Mouse (Mus musculus) kidney, adult 2 months (tissue): ENCODE measurements around the gene Gm21887. TPM values are rescaled to one million over a fixed set of nuclear protein-coding genes. Genes with fewer than 3 reads are reported as not detected.
"Not testable (repeated sequence)": the region's sequence is repeated elsewhere in the genome, so short reads cannot be mapped to it uniquely, and the experiment has no call there.

Source experiments
- DNase-seq: peaks from one replicate; pipeline ENCODE4 v3.0.0; 2021
- H3K27ac ChIP-seq: fragments of 200-500 bp; 2 replicates; pipeline ENCODE4 v1.5.1; 2012; ENCODE audit warnings: low read depth, low read length, control low read depth, inconsistent platforms; ENCODE audit not compliant: insufficient read depth
- H3K27me3 ChIP-seq: fragments of 200-500 bp; replicated peaks from 2 replicates; pipeline ENCODE4 v1.6.1; 2012; ENCODE audit warnings: mild to moderate bottlenecking, moderate library complexity, low read length, inconsistent platforms; ENCODE audit not compliant: control insufficient read depth, insufficient read depth
- H3K36me3 ChIP-seq: fragments of 200-500 bp; 2 replicates; pipeline ENCODE4 v1.6.1; 2012; ENCODE audit warnings: mild to moderate bottlenecking, moderate library complexity, low read length, inconsistent platforms; ENCODE audit not compliant: control insufficient read depth, insufficient read depth
- H3K4me1 ChIP-seq: fragments of 200-500 bp; 2 replicates; pipeline ENCODE4 v1.6.1; 2011; ENCODE audit warnings: low read length; ENCODE audit not compliant: control insufficient read depth, insufficient read depth
- H3K4me3 ChIP-seq: fragments of 200-500 bp; 2 replicates; pipeline ENCODE4 v1.5.1; 2011; ENCODE audit warnings: mild to moderate bottlenecking, low read depth, low read length, control low read depth; ENCODE audit not compliant: insufficient read depth
- CTCF ChIP-seq: fragments of 200-500 bp; conservative IDR thresholded peaks from 2 replicates; pipeline ENCODE4 v1.5.1; 2011; ENCODE audit warnings: low read depth, mild to moderate bottlenecking, control low read depth, low read length, moderate library complexity, mixed read lengths; ENCODE audit not compliant: insufficient read depth, insufficient read length
- POLR2A ChIP-seq: fragments of 200-500 bp; IDR thresholded peaks from one replicate; pipeline ENCODE4 v1.6.1; 2011; ENCODE audit warnings: low read depth, low read length, control low read depth
- WGBS: fragments of 180-500 bp; shearing (Covaris S2); methylation state at CpG from one replicate; pipeline ENCODE4 v1.1.7; 2018; 5-methylcytosine and 5-hydroxymethylcytosine counted together
- polyA plus RNA-seq: library from polyadenylated mRNA; depleted of rRNA; stranded (reverse); fragments of >200 nt; gene quantifications from 2 replicates; pipeline ENCODE4 v1.2.3, GENCODE M21; 2012

Gm21887 gene
- polyA plus RNA-seq, 1 experiment = 108 TPM

DNA sequence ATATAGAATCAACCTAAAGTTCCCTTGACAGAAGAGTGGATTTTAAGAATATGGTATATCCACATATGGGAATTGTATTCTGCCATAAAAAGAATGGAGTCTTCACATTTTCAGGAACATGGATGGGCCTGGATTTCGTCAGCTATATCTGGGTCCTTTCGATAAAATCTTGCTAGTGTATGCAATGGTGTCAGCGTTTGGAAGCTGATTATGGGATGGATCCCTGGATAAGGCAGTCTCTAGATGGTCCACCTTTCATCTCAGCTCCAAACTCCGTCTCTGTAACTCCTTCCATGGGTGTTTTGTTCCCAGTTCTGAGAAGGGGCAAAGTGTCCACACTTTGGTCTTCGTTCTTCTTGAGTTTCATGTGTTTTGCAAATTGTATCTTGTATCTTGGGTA lies 33.1 kb upstream of the Gm21887 start:
- H3K27me3 ChIP-seq, H3K27ac ChIP-seq, DNase-seq, H3K4me3 ChIP-seq, H3K36me3 ChIP-seq: not testable (repeated sequence)
- 58% methylated on average over 5 of the region's 5 CpGs for WGBS
- peaks cover 14% of the 10 kb centered on the region; the same call in 1 of the 2 replicates for H3K4me1 ChIP-seq

DNA sequence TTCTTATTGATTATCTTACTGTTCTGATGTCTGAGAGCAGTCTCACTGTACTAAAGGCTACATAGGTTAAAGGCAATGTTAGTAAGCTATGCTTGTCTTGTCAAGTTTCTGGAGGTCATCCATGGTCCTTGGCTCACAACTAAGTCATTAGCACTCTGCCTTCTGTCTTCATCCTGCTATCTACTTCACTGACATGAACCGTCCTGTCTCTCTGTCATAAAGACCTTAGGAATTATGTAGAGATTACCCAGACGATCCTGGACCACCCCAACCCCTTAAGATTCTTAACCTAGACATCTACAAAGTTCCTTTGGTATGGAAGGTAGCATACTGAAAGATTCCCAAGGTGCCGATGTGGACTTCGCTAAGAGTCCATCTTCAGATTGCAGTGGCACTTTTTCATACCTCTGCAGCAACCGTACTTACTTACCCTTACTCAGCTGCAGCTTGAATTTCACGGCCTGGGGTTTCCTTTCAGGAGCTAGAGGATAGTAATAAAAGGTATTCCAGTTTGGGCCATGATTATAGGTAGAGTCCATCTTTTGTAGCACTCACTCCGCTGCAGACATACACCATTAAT lies 31.5 kb upstream of the Gm21887 start:
- WGBS = 88% methylated on average over 7 of the region's 7 CpGs
- 0 out of 2 replicates have a peak overlapping the region, but pooled peaks have one; percentile 3 for H3K27ac ChIP-seq
- H3K4me3 ChIP-seq, H3K36me3 ChIP-seq, H3K27me3 ChIP-seq: not testable (repeated sequence)
- H3K4me1 ChIP-seq = peaks cover 10% of the 10 kb centered on the region; the same call in 1 of the 2 replicates
- peak; percentile 27 for DNase-seq

GRCm38 (mm10) chrX:169978436-169979381 lies 30.8 kb upstream of the Gm21887 start:
- H3K36me3 ChIP-seq, H3K27me3 ChIP-seq, H3K4me3 ChIP-seq: not testable (repeated sequence)
- peak overlapping the region; percentile 3; the same call in 1 of the 2 replicates for H3K27ac ChIP-seq
- DNase-seq = peak; percentile 83
- peaks cover 10% of the 10 kb centered on the region; the same call in 1 of the 2 replicates for H3K4me1 ChIP-seq
- 76% methylated on average over 29 of the region's 29 CpGs for WGBS

- Histone ChIP-seq H3K27ac (peak overlapping the region; percentile 28; the same call in 1 of the 2 replicates), H3K4me3 (0 out of 2 replicates have a peak overlapping the region, but pooled peaks have one; percentile 8), H3K4me1 (peaks cover 10% of the 10 kb centered on the region; the same call in 1 of the 2 replicates)
- H3K27me3 ChIP-seq, H3K36me3 ChIP-seq: not testable (repeated sequence)
- WGBS = 84% methylated on average over 20 of the region's 20 CpGs
- DNase-seq = peak; percentile 31
These were observed 29.8 kb upstream of the Gm21887 start for GRCm38 (mm10) chrX:169979461-169980202.

- not testable (repeated sequence) for H3K4me1 ChIP-seq, H3K27me3 ChIP-seq, H3K4me3 ChIP-seq, H3K36me3 ChIP-seq
- H3K27ac ChIP-seq = peak overlapping the region; percentile 37; the same call in 1 of the 2 replicates
- 80% methylated on average over 6 of the region's 6 CpGs for WGBS
- peak; percentile 32 for DNase-seq
These were observed 29.3 kb upstream of the Gm21887 start for GRCm38 (mm10) chrX:169980203-169980556.

- H3K36me3 ChIP-seq = peaks cover 9% of the 10 kb centered on the region; the same call in 1 of the 2 replicates
- no peak overlapping the region; the same call in 1 of the 2 replicates for H3K4me3 ChIP-seq
- DNase-seq = peak; percentile 56
- WGBS = 81% methylated on average over 12 of the region's 12 CpGs
- H3K27ac ChIP-seq = peak overlapping the region; percentile 37
- peaks cover 7% of the 10 kb centered on the region; the same call in 1 of the 2 replicates for H3K4me1 ChIP-seq
- no peaks in the 10 kb centered on the region; the same call in 1 of the 2 replicates for H3K27me3 ChIP-seq
- TF ChIP-seq POLR2A (no peak), CTCF (no peak)
These were observed 28.6 kb upstream of the Gm21887 start for GRCm38 (mm10) chrX:169980809-169981289.

DNA sequence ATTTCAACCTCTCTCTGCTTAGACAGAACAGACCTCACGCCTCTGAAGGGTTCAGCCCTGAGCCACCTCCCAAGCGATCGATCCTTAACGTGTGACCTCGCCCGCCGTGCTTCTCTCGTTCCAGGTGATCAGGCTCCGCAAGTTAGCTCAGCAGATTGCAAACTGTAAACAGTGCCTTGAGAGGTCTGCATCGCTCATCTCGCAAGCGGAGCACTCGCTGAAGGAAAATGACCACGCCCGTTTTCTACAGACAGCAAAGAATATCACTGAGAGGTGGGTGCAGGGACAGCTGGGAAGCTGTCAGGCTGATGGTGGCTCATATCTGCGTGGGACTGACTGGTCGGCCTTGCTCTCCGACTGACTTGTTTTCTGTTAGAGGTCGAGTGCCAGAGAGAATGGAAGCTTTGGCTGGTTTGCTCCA lies 27.7 kb upstream of the Gm21887 start:
- not testable (repeated sequence) for H3K4me3 ChIP-seq, H3K27ac ChIP-seq, H3K36me3 ChIP-seq, H3K27me3 ChIP-seq, H3K4me1 ChIP-seq
- peak; percentile 52 for DNase-seq
- WGBS = 88% methylated on average over 19 of the region's 19 CpGs

- H3K27me3 ChIP-seq, H3K27ac ChIP-seq, H3K4me3 ChIP-seq, H3K4me1 ChIP-seq: not testable (repeated sequence)
- WGBS = 89% methylated on average over 23 of the region's 23 CpGs
- DNase-seq = peak; percentile 24
- peaks cover 11% of the 10 kb centered on the region; the same call in 1 of the 2 replicates for H3K36me3 ChIP-seq
These were observed 26.7 kb upstream of the Gm21887 start for GRCm38 (mm10) chrX:169982606-169983400.

- WGBS = 84% methylated on average over 19 of the region's 19 CpGs
- peak; percentile 24 for DNase-seq
- not testable (repeated sequence) for H3K27ac ChIP-seq, H3K27me3 ChIP-seq, H3K4me1 ChIP-seq, H3K4me3 ChIP-seq
- peaks cover 11% of the 10 kb centered on the region; the same call in 1 of the 2 replicates for H3K36me3 ChIP-seq
These were observed 25.9 kb upstream of the Gm21887 start for GRCm38 (mm10) chrX:169983401-169984165.
